Mouse (Mus musculus): ENCODE results near the gene Mgat1. TPM values are rescaled to one million over a fixed set of nuclear protein-coding genes. Genes with fewer than 3 reads are reported as not detected.

Mgat1 gene
- polyA plus RNA-seq, 1 experiment from 2014 or later: 65.9 TPM

GRCm38 (mm10) chr11:49253035-49253434, 9.0 kb downstream of the Mgat1 start:
- Histone ChIP-seq H3K4me3 (replicated peaks; ENCODE audit: low read length) (no peak overlapping the region), H3K4me1 (ENCODE audit: control insufficient read depth, insufficient read depth, low read length) (peaks cover 37% of the 10 kb centered on the region), H3K4me2 (ENCODE audit: low read depth, low read length) (no peak overlapping the region), H3K27me3 (ENCODE audit: control insufficient read depth, insufficient read depth, low read length) (no peaks in the 10 kb centered on the region), H3K27ac (ENCODE audit: low read length) (no peak overlapping the region), H3K9ac (ENCODE audit: low read length) (no peak overlapping the region), H3K9me3 (replicated peaks; ENCODE audit: control insufficient read depth, low read length) (no peaks in the 10 kb centered on the region), H3K36me3 (ENCODE audit: control insufficient read depth, insufficient read depth, low read length) (peaks cover 12% of the 10 kb centered on the region; the same call in 1 of the 2 replicates)
- ATAC-seq (ENCODE audit: insufficient read depth, low FRiP score): no peak
- WGBS: 82% methylated on average over 6 of the region's 6 CpGs

DNA sequence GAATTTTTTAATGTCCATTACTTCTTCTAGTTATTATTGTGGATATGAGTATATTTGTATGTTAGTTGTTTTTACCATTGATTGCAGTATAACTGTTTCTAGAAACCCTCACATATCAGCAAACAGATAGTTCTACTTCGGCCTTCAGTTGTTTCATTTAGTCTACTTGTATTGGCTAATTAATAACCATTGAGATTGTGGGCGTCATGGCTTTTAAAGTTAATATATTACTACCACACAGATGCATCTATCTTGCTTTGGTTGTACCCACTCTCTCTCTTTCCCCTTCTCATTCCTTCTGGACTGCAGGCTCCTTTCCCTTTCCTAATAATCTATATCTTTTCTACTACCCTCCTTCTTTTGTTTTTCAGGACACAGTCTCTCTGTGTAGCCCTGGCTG, 15.3 kb downstream of the Mgat1 start:
- no peaks in the 10 kb centered on the region for H3K27me3 ChIP-seq (ENCODE audit: control insufficient read depth, insufficient read depth, low read length)
- H3K4me2 ChIP-seq (ENCODE audit: low read depth, low read length): no peak overlapping the region
- no peak overlapping the region for H3K27ac ChIP-seq (ENCODE audit: low read length)
- ATAC-seq (ENCODE audit: insufficient read depth, low FRiP score): no peak
- H3K4me1 ChIP-seq (ENCODE audit: control insufficient read depth, insufficient read depth, low read length): no peaks in the 10 kb centered on the region
- 66% methylated on average over 2 of the region's 2 CpGs for WGBS
- no peak overlapping the region for H3K4me3 ChIP-seq (replicated peaks; ENCODE audit: low read length)
- H3K9ac ChIP-seq (ENCODE audit: low read length): no peak overlapping the region
- no peaks in the 10 kb centered on the region for H3K9me3 ChIP-seq (replicated peaks; ENCODE audit: control insufficient read depth, low read length)
- peaks cover 18% of the 10 kb centered on the region; the same call in 1 of the 2 replicates for H3K36me3 ChIP-seq (ENCODE audit: control insufficient read depth, insufficient read depth, low read length)

DNA sequence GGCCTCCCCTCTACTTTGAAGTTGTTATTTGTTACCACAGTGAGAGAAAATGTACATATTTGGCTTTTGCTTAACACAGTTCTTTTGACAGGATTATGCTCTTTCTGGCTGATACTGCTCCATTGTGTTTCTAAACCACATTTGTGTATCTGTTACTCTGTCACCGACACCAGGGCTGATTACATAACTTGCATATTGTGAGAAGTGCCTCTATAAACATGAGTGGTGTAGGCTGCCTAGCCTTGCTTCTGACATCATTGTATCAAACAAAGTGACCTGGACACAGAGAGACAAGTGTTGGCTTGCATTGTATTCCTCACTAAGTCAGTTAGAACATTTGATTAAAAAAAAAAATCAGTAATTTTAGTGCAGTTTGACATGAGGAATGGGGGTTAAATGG, 15.8 kb downstream of the Mgat1 start:
- H3K36me3 ChIP-seq (ENCODE audit: control insufficient read depth, insufficient read depth, low read length): peaks cover 13% of the 10 kb centered on the region; the same call in 1 of the 2 replicates
- no peak overlapping the region for H3K9ac ChIP-seq (ENCODE audit: low read length)
- H3K4me3 ChIP-seq (replicated peaks; ENCODE audit: low read length): no peak overlapping the region
- no peaks in the 10 kb centered on the region for H3K27me3 ChIP-seq (ENCODE audit: control insufficient read depth, insufficient read depth, low read length)
- H3K4me2 ChIP-seq (ENCODE audit: low read depth, low read length): no peak overlapping the region
- no peak overlapping the region for H3K27ac ChIP-seq (ENCODE audit: low read length)
- H3K9me3 ChIP-seq (replicated peaks; ENCODE audit: control insufficient read depth, low read length): no peaks in the 10 kb centered on the region
- no peaks in the 10 kb centered on the region for H3K4me1 ChIP-seq (ENCODE audit: control insufficient read depth, insufficient read depth, low read length)
- 36% methylated on average over 1 of the region's 1 CpGs for WGBS
- no peak for ATAC-seq (ENCODE audit: insufficient read depth, low FRiP score)

GRCm38 (mm10) chr11:49260598-49261312, 16.8 kb downstream of the Mgat1 start:
- H3K9ac ChIP-seq (ENCODE audit: low read length): no peak overlapping the region
- ATAC-seq (ENCODE audit: insufficient read depth, low FRiP score): no peak
- H3K9me3 ChIP-seq (replicated peaks; ENCODE audit: control insufficient read depth, low read length): no peaks in the 10 kb centered on the region
- no peak overlapping the region for H3K4me3 ChIP-seq (replicated peaks; ENCODE audit: low read length)
- H3K36me3 ChIP-seq (ENCODE audit: control insufficient read depth, insufficient read depth, low read length): 0 out of 2 replicates have a peak, but pooled peaks cover 6% of the 10 kb centered on the region
- 89% methylated on average over 21 of the region's 21 CpGs for WGBS
- H3K4me2 ChIP-seq (ENCODE audit: low read depth, low read length): no peak overlapping the region
- H3K27ac ChIP-seq (ENCODE audit: low read length): no peak overlapping the region
- H3K27me3 ChIP-seq (ENCODE audit: control insufficient read depth, insufficient read depth, low read length): no peaks in the 10 kb centered on the region
- no peaks in the 10 kb centered on the region for H3K4me1 ChIP-seq (ENCODE audit: control insufficient read depth, insufficient read depth, low read length)

GRCm38 (mm10) chr11:49261313-49261855, 17.4 kb downstream of the Mgat1 start:
- no peaks in the 10 kb centered on the region for H3K27me3 ChIP-seq (ENCODE audit: control insufficient read depth, insufficient read depth, low read length)
- no peak overlapping the region for H3K4me2 ChIP-seq (ENCODE audit: low read depth, low read length)
- no peak overlapping the region for H3K27ac ChIP-seq (ENCODE audit: low read length)
- no peak overlapping the region for H3K9ac ChIP-seq (ENCODE audit: low read length)
- H3K4me1 ChIP-seq (ENCODE audit: control insufficient read depth, insufficient read depth, low read length): 0 out of 2 replicates have a peak, but pooled peaks cover 3% of the 10 kb centered on the region
- WGBS: 88% methylated on average over 14 of the region's 14 CpGs
- no peaks in the 10 kb centered on the region for H3K9me3 ChIP-seq (replicated peaks; ENCODE audit: control insufficient read depth, low read length)
- no peak overlapping the region for H3K4me3 ChIP-seq (replicated peaks; ENCODE audit: low read length)
- ATAC-seq (ENCODE audit: insufficient read depth, low FRiP score): no peak
- H3K36me3 ChIP-seq (ENCODE audit: control insufficient read depth, insufficient read depth, low read length): 0 out of 2 replicates have a peak, but pooled peaks cover 6% of the 10 kb centered on the region

DNA sequence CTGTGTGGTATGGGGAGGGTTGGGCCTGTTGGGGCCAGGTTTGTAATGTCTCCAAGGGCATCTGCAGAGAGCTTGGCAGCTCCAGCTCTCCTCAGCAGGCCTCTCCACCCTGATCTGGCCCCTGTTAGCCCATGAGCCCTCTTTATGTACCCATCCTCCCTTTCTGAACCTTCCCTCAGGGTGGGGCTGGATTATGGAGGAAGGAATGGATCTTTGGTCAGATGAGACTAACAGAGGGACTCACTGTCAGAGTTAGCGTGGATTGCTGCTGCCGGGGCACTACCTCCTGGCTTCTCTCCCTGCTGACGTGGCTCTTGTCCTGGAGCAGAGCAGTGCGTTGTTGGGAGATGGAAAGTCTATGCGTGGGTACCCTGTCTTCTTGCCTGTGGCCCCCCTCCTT, 18.3 kb downstream of the Mgat1 start:
- Histone ChIP-seq H3K36me3 (ENCODE audit: control insufficient read depth, insufficient read depth, low read length) (0 out of 2 replicates have a peak, but pooled peaks cover 6% of the 10 kb centered on the region), H3K4me2 (ENCODE audit: low read depth, low read length) (no peak overlapping the region), H3K27ac (ENCODE audit: low read length) (no peak overlapping the region), H3K4me3 (replicated peaks; ENCODE audit: low read length) (no peak overlapping the region), H3K4me1 (ENCODE audit: control insufficient read depth, insufficient read depth, low read length) (0 out of 2 replicates have a peak, but pooled peaks cover 4% of the 10 kb centered on the region), H3K9me3 (replicated peaks; ENCODE audit: control insufficient read depth, low read length) (no peaks in the 10 kb centered on the region), H3K9ac (ENCODE audit: low read length) (no peak overlapping the region), H3K27me3 (ENCODE audit: control insufficient read depth, insufficient read depth, low read length) (no peaks in the 10 kb centered on the region)
- 84% methylated on average over 5 of the region's 5 CpGs for WGBS
- no peak for ATAC-seq (ENCODE audit: insufficient read depth, low FRiP score)

- Histone ChIP-seq H3K4me2 (ENCODE audit: low read depth, low read length) (no peak overlapping the region), H3K36me3 (ENCODE audit: control insufficient read depth, insufficient read depth, low read length) (0 out of 2 replicates have a peak, but pooled peaks cover 6% of the 10 kb centered on the region), H3K4me1 (ENCODE audit: control insufficient read depth, insufficient read depth, low read length) (0 out of 2 replicates have a peak, but pooled peaks cover 4% of the 10 kb centered on the region), H3K4me3 (replicated peaks; ENCODE audit: low read length) (no peak overlapping the region), H3K27me3 (ENCODE audit: control insufficient read depth, insufficient read depth, low read length) (no peaks in the 10 kb centered on the region), H3K27ac (ENCODE audit: low read length) (no peak overlapping the region), H3K9ac (ENCODE audit: low read length) (no peak overlapping the region), H3K9me3 (replicated peaks; ENCODE audit: control insufficient read depth, low read length) (no peaks in the 10 kb centered on the region)
- 94% methylated on average over 6 of the region's 6 CpGs for WGBS
- ATAC-seq (ENCODE audit: insufficient read depth, low FRiP score): no peak
Observed at GRCm38 (mm10) chr11:49263149-49263548, 19.2 kb downstream of the Mgat1 start.

DNA sequence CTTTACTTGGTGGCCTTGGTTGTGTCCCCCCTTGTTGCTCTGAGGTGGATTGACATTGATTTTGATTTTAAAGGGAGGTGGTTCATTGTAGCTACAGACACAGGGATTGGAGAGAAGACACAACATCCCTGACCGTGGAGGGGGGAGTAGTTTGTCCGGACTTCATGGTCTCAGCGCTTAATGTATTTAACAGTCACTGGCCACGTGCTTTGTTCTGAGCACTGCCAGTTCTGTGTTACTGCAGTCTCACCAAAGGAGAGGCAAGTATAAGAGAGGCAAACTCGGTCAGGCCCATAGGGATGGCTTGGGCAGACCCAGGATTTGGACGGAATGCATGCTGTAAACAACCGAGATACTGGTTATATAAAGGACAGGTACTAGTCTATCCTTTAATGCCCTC, 20.1 kb downstream of the Mgat1 start:
- Histone ChIP-seq H3K27me3 (ENCODE audit: control insufficient read depth, insufficient read depth, low read length) (no peaks in the 10 kb centered on the region), H3K9me3 (replicated peaks; ENCODE audit: control insufficient read depth, low read length) (no peaks in the 10 kb centered on the region), H3K4me3 (replicated peaks; ENCODE audit: low read length) (no peak overlapping the region), H3K4me2 (ENCODE audit: low read depth, low read length) (no peak overlapping the region), H3K27ac (ENCODE audit: low read length) (no peak overlapping the region), H3K36me3 (ENCODE audit: control insufficient read depth, insufficient read depth, low read length) (0 out of 2 replicates have a peak, but pooled peaks cover 6% of the 10 kb centered on the region), H3K4me1 (ENCODE audit: control insufficient read depth, insufficient read depth, low read length) (0 out of 2 replicates have a peak, but pooled peaks cover 4% of the 10 kb centered on the region), H3K9ac (ENCODE audit: low read length) (no peak overlapping the region)
- ATAC-seq (ENCODE audit: insufficient read depth, low FRiP score): no peak
- WGBS: 83% methylated on average over 7 of the region's 7 CpGs

GRCm38 (mm10) chr11:49264622-49265021, 20.6 kb downstream of the Mgat1 start:
- H3K27me3 ChIP-seq (ENCODE audit: control insufficient read depth, insufficient read depth, low read length): no peaks in the 10 kb centered on the region
- no peak overlapping the region for H3K4me3 ChIP-seq (replicated peaks; ENCODE audit: low read length)
- H3K9me3 ChIP-seq (replicated peaks; ENCODE audit: control insufficient read depth, low read length): no peaks in the 10 kb centered on the region
- H3K4me2 ChIP-seq (ENCODE audit: low read depth, low read length): no peak overlapping the region
- WGBS: 63% methylated on average over 11 of the region's 11 CpGs
- H3K36me3 ChIP-seq (ENCODE audit: control insufficient read depth, insufficient read depth, low read length): 0 out of 2 replicates have a peak, but pooled peaks cover 6% of the 10 kb centered on the region
- no peak overlapping the region for H3K9ac ChIP-seq (ENCODE audit: low read length)
- 0 out of 2 replicates have a peak, but pooled peaks cover 4% of the 10 kb centered on the region for H3K4me1 ChIP-seq (ENCODE audit: control insufficient read depth, insufficient read depth, low read length)
- no peak for ATAC-seq (ENCODE audit: insufficient read depth, low FRiP score)
- no peak overlapping the region for H3K27ac ChIP-seq (ENCODE audit: low read length)
